Mouse (Mus musculus) CD8-positive naive resting alpha-beta T cell, adult 2 months (primary cell): ENCODE measurements around the gene Dtnbp1.

Source experiments
- DNase-seq, 2 experiments: peaks; one replicate each; pipeline ENCODE4 v3.0.0; 2022; ENCODE audit warnings: low read depth in 2 of 2, low spot score in 2 of 2

The Dtnbp1 gene

DNA sequence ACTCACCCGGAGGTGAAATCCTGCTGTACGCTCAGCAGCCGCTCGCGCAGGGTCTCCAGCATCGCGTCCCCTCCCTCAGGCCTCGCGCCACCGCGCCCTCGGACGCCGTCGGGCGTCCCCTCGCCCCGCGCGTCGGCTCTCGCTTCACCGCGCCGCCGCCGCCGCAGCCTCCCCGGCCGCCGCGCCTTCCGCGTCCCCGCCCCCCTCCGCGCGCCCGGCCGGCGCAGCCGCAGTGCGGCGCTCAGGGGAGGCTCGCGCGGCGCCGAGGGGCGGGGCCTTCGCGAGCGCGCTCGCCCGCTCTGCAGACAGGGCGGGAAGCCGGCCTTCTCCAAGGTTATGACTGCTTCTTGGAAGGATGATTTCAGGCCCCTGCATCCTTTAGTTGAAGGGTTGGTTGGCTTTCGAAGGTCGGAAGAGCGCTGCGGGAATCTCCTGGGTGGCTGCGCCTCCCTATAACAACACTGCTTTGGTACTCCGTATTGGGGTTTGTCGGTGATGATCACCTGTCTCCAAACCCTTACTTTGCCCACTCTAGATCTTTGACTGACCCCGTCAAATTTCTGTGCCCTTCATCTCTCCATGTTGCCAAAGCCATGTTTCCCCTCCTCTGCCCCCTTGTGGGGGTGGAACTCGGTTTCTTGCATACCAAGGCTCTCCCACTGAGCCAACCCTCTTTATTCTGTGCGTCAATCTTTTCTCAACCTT lies at the start of gene Dtnbp1:
TSS of gene Dtnbp1 (minus strand) at position 237 of the 705 bp plus-strand sequence.
- DNase-seq, result peak; percentile 52 to 64

- no peak for DNase-seq
Measured at GRCm38 (mm10) chr13:45049261-45050020, 47.5 kb upstream of the Dtnbp1 start.

- no peak for DNase-seq
Measured at GRCm38 (mm10) chr13:45043466-45043865, 41.5 kb upstream of the Dtnbp1 start.

GRCm38 (mm10) chr13:45040741-45041140 lies 38.8 kb upstream of the Dtnbp1 start:
- DNase-seq, result no peak

DNA sequence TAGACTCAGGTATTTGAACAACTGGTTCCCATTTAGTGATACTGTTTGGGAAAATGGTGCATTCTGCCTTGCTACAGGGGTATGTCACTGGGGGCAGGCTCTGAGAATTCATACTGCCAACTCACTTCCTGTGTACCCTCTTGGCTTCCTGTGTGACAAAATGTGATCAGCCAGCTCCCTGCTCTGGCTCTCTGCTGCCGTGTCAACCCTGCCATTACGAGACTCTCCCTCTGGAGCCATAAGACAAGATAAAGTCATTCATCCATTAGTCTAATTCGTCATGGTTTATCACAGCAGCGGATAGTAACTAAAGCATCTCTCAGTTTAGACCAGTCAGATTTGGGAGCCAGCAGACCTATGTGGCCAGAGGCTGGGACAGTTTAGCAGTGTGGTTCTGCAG lies 38.2 kb upstream of the Dtnbp1 start:
- DNase-seq, result no peak

DNA sequence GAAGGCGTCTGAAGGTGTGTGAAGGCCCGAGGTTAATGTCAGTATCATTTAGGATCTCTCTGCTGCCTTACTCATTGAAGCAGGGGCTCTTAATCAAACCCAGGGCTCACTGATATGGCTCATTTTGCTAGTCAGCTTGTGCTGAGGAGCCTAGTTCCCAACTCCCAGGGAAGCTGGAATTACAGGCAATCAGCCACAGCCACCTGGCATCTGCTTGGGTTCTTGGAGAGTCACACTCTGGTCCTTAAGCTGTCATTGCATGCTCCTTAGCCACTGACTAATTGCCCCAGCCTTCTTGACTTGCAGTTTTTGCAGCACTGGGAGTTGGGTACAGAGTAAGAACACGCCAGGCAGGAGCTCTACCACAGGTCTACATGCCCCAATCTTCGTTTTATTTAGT lies 34.5 kb upstream of the Dtnbp1 start:
- no peak for DNase-seq

DNA sequence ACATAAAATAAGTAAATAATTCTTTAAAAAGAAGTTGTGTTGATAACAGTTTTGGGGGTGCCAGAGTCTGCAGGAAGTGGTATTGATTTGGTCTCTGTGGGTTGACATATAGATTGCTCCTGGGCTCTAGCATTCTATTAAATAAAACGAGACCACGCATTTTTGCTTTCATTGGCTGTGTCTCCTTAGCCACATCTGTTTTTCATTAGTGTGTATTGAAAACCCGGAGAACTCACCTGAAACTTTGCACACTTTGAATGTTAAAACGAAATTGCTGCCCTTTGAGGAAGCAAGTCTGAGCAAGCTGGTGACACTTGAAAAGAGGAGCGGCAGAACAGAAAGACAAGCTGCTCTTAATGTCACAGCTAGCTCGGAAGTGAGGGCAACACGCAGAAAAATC lies 32.8 kb upstream of the Dtnbp1 start:
- no peak for DNase-seq

DNA sequence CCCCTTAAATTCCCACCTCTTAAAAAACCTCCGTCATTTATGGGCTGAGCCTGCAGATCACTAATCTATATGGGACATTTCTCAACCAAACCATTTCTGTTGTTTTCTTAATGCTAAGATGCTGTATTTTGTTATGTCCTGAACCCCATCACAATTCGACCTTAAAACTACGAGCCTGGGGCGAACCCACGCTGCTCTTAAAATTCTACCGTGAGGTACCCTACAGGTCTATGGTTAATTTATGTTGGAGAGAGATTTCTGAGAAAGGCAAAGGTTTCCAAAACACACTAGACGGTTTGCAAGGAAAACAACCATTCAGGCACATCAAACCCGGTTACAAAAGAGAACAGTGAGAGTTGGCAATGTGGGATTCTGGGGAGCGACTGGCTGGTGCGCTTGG lies 31.4 kb upstream of the Dtnbp1 start:
- no peak for DNase-seq

GRCm38 (mm10) chr13:45032484-45032883 lies 30.5 kb upstream of the Dtnbp1 start:
- DNase-seq, result no peak

DNA sequence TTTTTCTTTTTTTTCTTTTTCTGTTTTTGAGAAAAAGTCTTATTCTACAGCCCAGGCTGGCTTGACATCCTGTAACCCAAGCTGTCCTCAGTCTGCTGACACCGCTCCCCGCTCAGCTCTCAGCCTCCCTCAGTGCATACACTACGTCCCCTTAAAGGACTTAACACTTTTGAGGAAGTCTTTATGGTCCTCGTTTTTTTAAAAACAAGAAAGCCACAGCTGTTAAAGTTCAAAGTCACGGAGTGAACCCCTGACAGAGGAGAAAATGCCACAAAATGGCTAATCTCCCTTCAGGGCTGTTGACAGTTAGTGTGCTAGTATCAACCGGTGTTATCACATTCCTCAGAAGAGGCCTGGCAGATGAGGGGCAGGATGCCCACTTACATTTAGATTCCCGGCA lies 29.8 kb upstream of the Dtnbp1 start:
- DNase-seq, result no peak

DNA sequence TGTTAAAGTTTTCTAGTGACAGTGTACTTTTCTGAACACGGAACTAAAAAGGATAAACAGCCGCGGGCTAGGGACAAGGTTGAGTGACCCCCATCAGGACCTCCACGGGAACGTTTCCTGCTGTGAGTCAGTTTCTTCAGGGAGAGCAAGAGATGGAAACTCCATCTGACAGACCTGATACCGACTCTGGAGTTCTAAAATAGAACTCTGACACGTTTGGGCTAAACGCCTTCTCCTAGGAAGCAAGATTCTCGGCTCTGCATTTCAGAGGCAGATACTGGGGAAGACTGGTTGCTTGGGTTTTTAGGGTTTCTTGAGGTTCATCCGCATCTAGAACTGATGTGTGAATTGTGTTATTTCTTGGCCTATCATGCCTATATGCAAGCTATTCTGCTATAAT lies 29.4 kb upstream of the Dtnbp1 start:
- DNase-seq, result no peak

GRCm38 (mm10) chr13:45030830-45031229 lies 28.9 kb upstream of the Dtnbp1 start:
- peak; percentile 81 to 86 for DNase-seq

GRCm38 (mm10) chr13:45029791-45030190 lies 27.8 kb upstream of the Dtnbp1 start:
- no peak for DNase-seq

GRCm38 (mm10) chr13:45026291-45026690 lies 24.3 kb upstream of the Dtnbp1 start:
- no peak for DNase-seq

GRCm38 (mm10) chr13:45024821-45025220 lies 22.9 kb upstream of the Dtnbp1 start:
- DNase-seq, result no peak

DNA sequence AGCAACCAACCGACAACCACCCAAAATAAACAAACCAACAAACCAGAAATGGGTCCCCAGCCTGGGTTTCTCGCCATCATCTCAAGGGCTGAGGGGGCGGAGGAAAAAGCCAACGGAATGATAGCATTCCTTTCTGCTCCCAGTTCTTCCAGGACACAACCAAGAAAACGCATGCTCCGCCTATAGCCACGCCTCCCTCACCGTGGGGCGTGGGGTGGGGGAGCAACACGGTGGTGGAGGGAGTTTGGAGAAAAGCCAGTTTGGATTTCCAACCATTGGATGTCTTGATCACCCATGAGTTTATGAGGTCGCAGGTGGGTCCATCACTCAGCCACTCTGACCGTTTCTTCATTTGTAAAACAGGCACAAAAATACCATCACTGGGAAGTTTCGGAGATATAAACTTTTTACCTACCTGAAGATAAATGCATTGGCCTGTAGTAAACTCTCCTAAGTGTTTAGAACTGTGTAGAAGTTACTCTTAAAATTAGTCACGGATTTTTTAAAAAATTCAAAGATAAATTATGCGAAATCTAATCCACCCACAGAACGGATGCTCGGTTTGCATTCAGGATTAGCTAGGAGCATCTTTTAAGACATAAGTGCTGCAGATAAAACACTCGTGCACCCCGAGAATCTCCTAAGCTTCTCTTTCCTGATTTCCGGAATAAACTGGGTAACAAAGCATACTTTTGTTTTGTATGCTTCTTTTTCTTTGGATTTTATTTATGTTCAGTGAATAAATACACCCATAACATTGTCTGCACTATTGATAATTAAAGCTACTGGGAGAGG lies 21.6 kb upstream of the Dtnbp1 start:
- no peak for DNase-seq

DNA sequence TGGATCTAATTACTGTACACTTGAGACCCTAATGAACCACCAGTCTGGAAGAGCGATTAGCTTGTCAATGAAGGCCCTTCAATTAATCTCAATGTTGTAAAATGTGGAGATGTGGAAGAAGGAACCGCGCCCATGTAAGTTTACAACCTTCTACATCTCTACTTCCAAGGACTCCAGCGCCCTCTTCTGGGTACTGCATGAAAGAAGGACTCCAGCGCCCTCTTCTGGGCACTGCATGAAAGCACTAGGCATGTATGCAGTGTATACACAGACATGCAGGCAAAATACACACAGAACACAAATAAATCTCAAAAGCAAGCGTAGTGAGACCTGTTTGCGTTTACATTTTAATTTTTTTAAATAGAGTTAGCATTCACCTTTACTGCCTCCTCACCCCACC lies 6.2 kb upstream of the Dtnbp1 start:
- DNase-seq, result peak; percentile 51 to 61

GRCm38 (mm10) chr13:45007726-45008125 lies 5.8 kb upstream of the Dtnbp1 start:
- no peak for DNase-seq

DNA sequence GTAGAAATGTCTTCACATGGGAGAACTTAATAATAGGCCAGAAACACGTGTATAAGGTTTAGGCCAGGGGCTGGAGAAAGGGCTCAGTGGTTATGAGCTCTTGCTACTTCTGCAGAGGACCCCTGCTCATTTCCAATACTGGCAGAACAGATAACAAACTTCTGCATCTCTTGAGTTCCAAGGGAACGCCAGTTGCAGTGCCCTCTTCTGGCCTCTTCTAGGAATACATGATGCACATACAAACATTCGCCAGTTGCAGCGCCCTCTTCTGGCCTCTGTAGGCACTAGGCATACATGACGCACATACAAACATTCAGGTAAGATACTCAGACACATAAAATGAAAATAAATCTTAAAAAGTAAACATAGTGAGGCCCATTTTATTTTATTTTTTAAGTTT lies 4.5 kb upstream of the Dtnbp1 start:
- peak in 1 of 2 experiments; percentile 25 for DNase-seq

DNA sequence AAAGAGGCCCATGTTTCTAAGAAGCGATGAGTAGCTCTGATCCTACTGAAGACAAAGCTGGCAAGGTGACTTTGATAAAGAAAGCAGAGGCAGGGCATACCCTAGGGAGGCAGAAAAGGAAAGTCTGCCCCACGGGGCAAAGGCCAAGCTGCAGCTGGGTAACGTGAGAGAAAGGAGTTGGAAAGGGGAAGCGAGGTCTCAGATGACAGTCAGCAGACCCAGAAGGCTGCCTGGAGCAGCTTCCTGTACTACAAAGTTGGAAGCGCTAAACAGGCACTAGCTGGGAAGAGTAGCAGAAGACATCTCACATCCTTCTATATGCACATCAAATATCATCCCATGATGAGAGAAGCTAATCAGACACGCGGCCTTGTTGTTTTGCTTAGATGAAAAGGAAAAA lies 3.9 kb upstream of the Dtnbp1 start:
- DNase-seq, result no peak

DNA sequence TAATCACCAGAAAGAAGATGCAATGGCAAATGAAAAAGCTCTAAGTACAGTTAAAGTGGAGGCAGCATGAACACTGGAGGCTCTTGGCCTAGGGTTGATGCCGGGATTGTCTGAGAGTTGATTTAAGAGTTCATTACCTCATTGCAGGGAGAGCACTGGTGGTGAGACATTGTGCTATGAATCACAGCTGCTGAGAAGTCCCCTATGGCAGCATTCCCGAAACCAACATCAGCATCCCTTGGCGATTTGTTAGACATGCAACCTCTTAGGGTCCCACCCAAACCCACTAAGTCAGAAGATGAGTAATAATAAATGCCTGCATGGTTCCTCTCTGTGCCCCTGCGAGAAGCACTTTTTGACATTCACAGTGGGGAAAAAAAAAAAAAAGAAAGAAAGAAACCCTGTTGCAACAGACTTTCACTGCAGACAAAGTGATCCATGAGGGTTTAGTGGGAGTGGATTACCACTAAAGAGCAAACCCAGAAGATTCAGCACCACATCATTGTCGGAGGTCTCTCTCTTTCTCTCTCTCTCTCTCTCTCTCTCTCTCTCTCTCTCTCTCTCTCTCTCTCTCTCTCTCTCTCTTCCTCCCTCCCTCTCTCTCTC lies 3.1 kb upstream of the Dtnbp1 start:
- no peak for DNase-seq
